Mouse (Mus musculus) heart, embryonic 11.5 days (tissue): ENCODE measurements around the gene Zfp423. TPM values are rescaled to one million over a fixed set of nuclear protein-coding genes. Genes with fewer than 3 reads are reported as not detected.

Experiments
- ATAC-seq: fragments of 200-750 bp; cut with Nextera tagmentation; replicated peaks from 2 replicates; pipeline ENCODE4 v1.8.0; 2017; ENCODE audit warnings: moderate library complexity; ENCODE audit not compliant: insufficient number of reproducible peaks, low FRiP score, low TSS enrichment
- H3K27ac ChIP-seq: fragments of 300-500 bp; sonication (generic); 2 replicates; pipeline ENCODE4 v1.5.1; 2014; ENCODE audit warnings: mild to moderate bottlenecking, low read depth, low read length
- H3K27me3 ChIP-seq: fragments of 300-500 bp; sonication (generic); 2 replicates; pipeline ENCODE4 v1.6.1; 2014; ENCODE audit warnings: mild to moderate bottlenecking, low read length, mixed read lengths; ENCODE audit not compliant: control insufficient read depth, insufficient read depth
- H3K36me3 ChIP-seq: fragments of 300-500 bp; sonication (generic); 2 replicates; pipeline ENCODE4 v1.6.1; 2014; ENCODE audit warnings: mild to moderate bottlenecking, low read length, moderate library complexity, mixed read lengths; ENCODE audit not compliant: control insufficient read depth, insufficient read depth
- H3K4me1 ChIP-seq: fragments of 300-500 bp; sonication (generic); 2 replicates; pipeline ENCODE4 v1.6.1; 2014; ENCODE audit warnings: low read length; ENCODE audit not compliant: control insufficient read depth, insufficient read depth
- H3K4me2 ChIP-seq: fragments of 300-500 bp; sonication (generic); 2 replicates; pipeline ENCODE4 v1.6.1; 2014; ENCODE audit warnings: mild to moderate bottlenecking, moderate library complexity
- H3K4me3 ChIP-seq: fragments of 300-500 bp; sonication (generic); 2 replicates; pipeline ENCODE4 v1.5.1; 2014; ENCODE audit warnings: low read depth, low read length
- H3K9ac ChIP-seq: fragments of 300-500 bp; sonication (generic); 2 replicates; pipeline ENCODE4 v1.6.1; 2014; ENCODE audit warnings: mild to moderate bottlenecking, low read depth, low read length, moderate library complexity
- H3K9me3 ChIP-seq: fragments of 300-500 bp; sonication (generic); replicated peaks from 2 replicates; pipeline ENCODE4 v1.6.1; 2016; ENCODE audit warnings: low read length; ENCODE audit not compliant: control insufficient read depth
- WGBS: fragments of 180-500 bp; shearing (Covaris S2); extraction: QIAGEN DNeasy Blood & Tissue Kit; methylation state at CpG from one replicate; pipeline ENCODE4 v1.1.7; 2014; ENCODE audit not compliant: insufficient replicate concordance; 5-methylcytosine and 5-hydroxymethylcytosine counted together
- polyA plus RNA-seq: library from polyadenylated mRNA; unstranded; fragments of >200 nt; fragmentation: Nextera tagmentation; extraction: Ambion mirVana; gene quantifications from 2 replicates; pipeline ENCODE4 v1.2.1, GENCODE M21; 2014

Gene Zfp423
- polyA plus RNA-seq, 1 experiment from 2014 or later, result 8.2 TPM

DNA sequence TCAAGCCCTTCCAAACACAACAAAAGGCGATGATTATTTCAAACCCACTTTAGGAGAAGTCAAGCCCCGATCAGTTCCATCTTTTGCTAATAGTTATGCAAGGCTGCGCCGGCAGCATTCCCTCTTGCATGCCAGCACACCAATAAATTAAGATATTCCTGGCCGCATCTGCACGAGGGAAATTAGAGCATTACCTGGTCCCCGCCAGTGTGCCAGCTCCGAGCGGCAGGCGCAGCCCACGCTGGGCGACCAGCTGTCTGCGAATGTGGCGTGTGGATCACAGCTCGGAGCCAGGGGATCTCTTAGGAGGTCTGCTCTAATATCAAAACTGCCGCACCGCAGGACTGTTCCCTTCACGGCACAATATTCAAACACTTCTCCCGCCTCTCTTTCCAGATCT lies 217.4 kb downstream of the Zfp423 start:
- no peak overlapping the region for H3K4me2 ChIP-seq
- H3K27ac ChIP-seq, result no peak overlapping the region
- H3K4me3 ChIP-seq, result no peak overlapping the region
- no peak for ATAC-seq
- H3K9ac ChIP-seq, result no peak overlapping the region
- H3K4me1 ChIP-seq, result peaks cover 8% of the 10 kb centered on the region; the same call in 1 of the 2 replicates
- H3K36me3 ChIP-seq, result no peaks in the 10 kb centered on the region
- H3K9me3 ChIP-seq, result no peaks in the 10 kb centered on the region
- no peaks in the 10 kb centered on the region for H3K27me3 ChIP-seq
- WGBS, result 89% methylated on average over 19 of the region's 19 CpGs

DNA sequence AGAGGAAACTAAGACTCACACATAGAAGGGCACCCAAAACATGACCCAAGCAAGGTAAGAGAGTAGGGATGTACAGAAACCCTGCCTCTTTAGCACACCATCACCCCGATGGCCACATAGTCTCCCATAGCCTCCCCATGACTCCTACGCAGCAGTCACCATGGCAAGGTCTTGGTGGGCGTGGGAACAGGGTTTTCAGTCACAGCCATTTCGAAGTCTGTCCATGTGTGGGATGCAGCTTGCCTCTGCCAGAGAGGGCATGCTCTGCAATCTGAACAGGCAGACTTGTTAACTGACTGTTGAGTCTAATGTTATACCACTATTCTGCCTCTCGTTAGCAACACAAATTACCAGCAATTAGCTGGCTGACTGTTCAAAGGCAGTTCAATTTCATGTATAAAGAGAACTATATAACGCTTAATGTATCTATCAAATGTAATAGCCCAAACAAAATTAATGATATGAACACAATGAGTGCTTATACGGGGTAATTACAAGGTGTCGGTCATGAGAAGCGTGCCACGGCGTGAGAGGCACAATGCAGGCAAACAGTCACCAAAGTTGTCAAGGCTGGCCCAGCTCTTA lies 218.4 kb downstream of the Zfp423 start:
- no peak overlapping the region for H3K9ac ChIP-seq
- H3K4me3 ChIP-seq, result no peak overlapping the region
- ATAC-seq, result no peak
- H3K27me3 ChIP-seq, result no peaks in the 10 kb centered on the region
- 93% methylated on average over 11 of the region's 11 CpGs for WGBS
- no peaks in the 10 kb centered on the region for H3K36me3 ChIP-seq
- no peak overlapping the region for H3K27ac ChIP-seq
- no peaks in the 10 kb centered on the region for H3K9me3 ChIP-seq
- H3K4me1 ChIP-seq, result peaks cover 5% of the 10 kb centered on the region; the same call in 1 of the 2 replicates
- no peak overlapping the region for H3K4me2 ChIP-seq

DNA sequence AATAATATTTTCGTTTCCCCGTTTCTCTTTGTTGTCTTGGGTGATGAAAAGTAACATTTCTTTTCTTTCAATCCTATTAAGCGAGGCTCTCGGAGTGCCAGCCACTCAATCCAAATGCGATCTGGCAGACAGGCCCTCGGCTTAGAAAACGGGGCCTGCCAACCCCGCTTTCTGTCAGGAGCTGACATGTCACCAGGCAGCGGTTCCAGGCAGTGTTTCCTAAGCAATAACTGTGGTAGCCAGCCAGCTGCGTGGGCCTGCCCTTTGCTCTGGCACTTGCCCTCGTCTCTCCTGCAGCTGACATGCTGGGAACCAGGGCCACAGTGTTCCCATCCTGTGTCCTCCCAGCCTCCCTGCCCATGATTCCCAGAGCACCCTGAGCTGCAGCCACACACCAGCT lies 221.5 kb downstream of the Zfp423 start:
- no peaks in the 10 kb centered on the region for H3K27me3 ChIP-seq
- H3K4me2 ChIP-seq, result no peak overlapping the region
- ATAC-seq, result no peak
- H3K27ac ChIP-seq, result no peak overlapping the region
- peaks cover 14% of the 10 kb centered on the region for H3K4me1 ChIP-seq
- no peaks in the 10 kb centered on the region for H3K9me3 ChIP-seq
- 73% methylated on average over 11 of the region's 11 CpGs for WGBS
- H3K9ac ChIP-seq, result no peak overlapping the region
- no peaks in the 10 kb centered on the region for H3K36me3 ChIP-seq
- no peak overlapping the region for H3K4me3 ChIP-seq

DNA sequence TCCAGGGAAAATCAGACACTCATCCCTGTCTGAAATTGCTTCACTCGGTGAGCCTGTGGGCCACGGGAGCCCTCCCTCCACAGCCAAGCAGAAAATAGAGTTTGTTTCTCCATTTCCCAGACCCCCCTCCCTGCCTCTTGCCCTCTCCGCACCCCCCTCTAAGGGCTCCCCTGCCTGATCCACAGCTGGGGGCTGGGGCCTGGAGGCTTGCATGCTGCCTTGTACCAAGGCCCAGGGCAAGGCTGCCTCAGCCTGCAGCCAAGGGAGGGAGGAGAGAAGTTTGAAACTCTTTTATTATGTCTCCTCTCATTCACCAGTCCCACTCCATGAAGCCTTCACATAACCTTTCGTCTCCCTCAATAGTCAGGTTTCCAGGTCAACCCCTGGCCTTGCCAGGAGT lies 224.5 kb downstream of the Zfp423 start:
- H3K9me3 ChIP-seq, result no peaks in the 10 kb centered on the region
- no peaks in the 10 kb centered on the region for H3K27me3 ChIP-seq
- H3K36me3 ChIP-seq, result no peaks in the 10 kb centered on the region
- 0 out of 2 replicates have a peak, but pooled peaks have one; percentile 55 for ATAC-seq
- no peak overlapping the region for H3K27ac ChIP-seq
- H3K4me2 ChIP-seq, result no peak overlapping the region
- WGBS, result 70% methylated on average over 4 of the region's 4 CpGs
- H3K4me3 ChIP-seq, result no peak overlapping the region
- H3K4me1 ChIP-seq, result peaks cover 14% of the 10 kb centered on the region
- 0 out of 2 replicates have a peak overlapping the region, but pooled peaks have one; percentile 4 for H3K9ac ChIP-seq

DNA sequence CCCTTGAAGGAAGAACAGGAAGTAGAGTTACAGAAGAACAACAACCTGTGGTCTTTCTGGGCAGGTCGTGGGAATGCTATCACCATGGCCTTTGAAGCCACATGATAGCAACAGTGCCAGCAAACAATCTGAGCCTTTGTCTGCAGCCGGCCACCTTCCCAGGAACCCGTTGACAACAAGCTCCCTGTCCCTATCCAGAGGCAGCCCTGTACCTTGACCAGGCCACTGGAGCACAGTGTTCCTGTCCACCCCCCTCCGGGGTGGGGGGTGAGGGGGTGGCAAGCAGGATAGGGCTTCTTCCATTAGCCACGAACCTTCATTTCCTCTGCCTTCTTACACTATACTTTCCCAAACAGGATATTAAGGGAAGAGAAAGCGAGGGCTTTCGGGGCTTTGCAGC lies 224.9 kb downstream of the Zfp423 start:
- ATAC-seq, result 0 out of 2 replicates have a peak, but pooled peaks have one; percentile 49
- Histone ChIP-seq H3K27ac (no peak overlapping the region), H3K36me3 (no peaks in the 10 kb centered on the region), H3K4me3 (no peak overlapping the region), H3K4me2 (no peak overlapping the region), H3K4me1 (peaks cover 14% of the 10 kb centered on the region), H3K9ac (no peak overlapping the region), H3K27me3 (no peaks in the 10 kb centered on the region), H3K9me3 (no peaks in the 10 kb centered on the region)
- WGBS, result 42% methylated on average over 7 of the region's 7 CpGs

DNA sequence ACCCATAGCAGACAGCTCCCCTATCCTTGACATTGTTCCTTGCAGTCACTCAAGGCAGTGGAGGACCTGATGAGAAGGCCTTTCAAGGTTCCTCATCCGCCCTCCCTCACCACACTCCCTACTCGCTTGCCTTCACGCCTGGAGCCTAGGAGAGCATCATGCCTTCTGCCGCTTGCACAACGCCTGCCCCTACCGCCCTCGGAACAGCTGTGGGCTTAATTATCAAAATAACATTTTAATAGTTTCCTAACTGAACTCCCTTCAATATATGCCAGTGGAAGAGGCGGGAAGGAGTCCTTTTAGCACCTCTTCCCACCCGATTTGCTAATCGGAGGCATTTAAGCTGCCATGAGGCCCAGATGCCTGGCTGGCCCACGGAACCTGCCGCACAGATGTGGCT lies 228.3 kb downstream of the Zfp423 start:
- 88% methylated on average over 12 of the region's 12 CpGs for WGBS
- Histone ChIP-seq H3K27me3 (no peaks in the 10 kb centered on the region), H3K36me3 (no peaks in the 10 kb centered on the region), H3K9me3 (no peaks in the 10 kb centered on the region), H3K4me2 (no peak overlapping the region), H3K4me1 (peaks cover 21% of the 10 kb centered on the region), H3K27ac (no peak overlapping the region), H3K9ac (no peak overlapping the region), H3K4me3 (no peak overlapping the region)
- ATAC-seq, result no peak

DNA sequence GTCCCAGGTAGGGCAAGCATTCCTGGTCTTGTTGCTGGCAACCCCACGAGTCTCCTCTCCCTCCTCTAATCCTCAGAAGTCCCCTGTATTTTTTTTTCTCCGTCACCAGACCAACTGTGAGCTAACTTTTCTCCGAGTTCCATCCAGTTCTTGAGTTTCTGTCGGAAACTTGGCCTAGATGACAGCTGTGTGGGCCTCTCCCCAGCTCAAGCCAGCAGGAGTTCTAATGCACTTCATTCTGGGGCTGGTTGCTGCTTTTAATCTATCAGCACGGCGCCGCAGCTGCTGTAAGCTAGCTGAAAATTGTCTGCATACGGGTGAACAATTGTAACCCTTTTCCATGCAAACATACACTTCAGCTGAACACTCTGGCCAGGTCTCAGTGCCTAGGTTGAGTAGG lies 236.4 kb downstream of the Zfp423 start:
- H3K4me1 ChIP-seq, result peaks cover 3% of the 10 kb centered on the region; the same call in 1 of the 2 replicates
- H3K27me3 ChIP-seq, result no peaks in the 10 kb centered on the region
- H3K9me3 ChIP-seq, result no peaks in the 10 kb centered on the region
- no peak overlapping the region for H3K27ac ChIP-seq
- H3K36me3 ChIP-seq, result no peaks in the 10 kb centered on the region
- H3K4me2 ChIP-seq, result no peak overlapping the region
- WGBS, result 53% methylated on average over 8 of the region's 8 CpGs
- H3K9ac ChIP-seq, result no peak overlapping the region
- no peak overlapping the region for H3K4me3 ChIP-seq
- no peak for ATAC-seq

DNA sequence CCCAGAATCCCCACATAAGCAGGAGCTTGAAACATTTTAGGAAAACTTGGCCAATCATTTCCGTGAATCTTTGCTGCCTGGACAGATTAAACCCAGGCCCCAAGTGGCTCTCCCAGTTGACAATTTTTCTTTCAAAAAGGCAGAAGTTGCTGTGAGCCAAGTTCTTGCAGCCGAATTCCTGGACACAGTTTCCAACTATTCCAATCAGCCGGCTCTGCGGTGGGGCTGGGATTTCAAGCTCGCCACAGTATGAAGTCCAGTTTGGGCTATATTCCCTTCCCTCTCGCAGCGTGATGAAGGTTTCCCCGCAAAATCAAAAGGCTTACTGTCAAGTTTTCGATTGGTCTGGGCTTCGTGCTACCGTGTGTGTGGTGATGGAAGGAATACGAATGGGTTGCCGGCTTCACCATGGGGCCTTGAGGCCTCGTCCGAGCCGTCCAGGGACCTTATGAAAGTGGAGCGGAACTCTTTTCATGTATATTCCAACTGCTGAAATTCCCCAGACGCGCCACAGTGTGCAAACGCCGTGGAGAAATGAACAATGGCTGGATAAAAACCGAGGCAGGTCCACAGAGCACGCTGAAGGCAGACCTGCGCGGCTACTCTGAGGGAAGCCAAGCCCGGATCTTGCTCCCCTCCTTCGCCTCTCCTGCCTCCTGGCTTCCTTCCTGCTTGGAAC lies 240.1 kb downstream of the Zfp423 start:
- 73% methylated on average over 27 of the region's 27 CpGs for WGBS
- Histone ChIP-seq H3K4me2 (no peak overlapping the region), H3K4me3 (no peak overlapping the region), H3K27ac (no peak overlapping the region), H3K27me3 (no peaks in the 10 kb centered on the region), H3K4me1 (0 out of 2 replicates have a peak, but pooled peaks cover 5% of the 10 kb centered on the region), H3K36me3 (no peaks in the 10 kb centered on the region), H3K9me3 (no peaks in the 10 kb centered on the region), H3K9ac (no peak overlapping the region)
- no peak for ATAC-seq

DNA sequence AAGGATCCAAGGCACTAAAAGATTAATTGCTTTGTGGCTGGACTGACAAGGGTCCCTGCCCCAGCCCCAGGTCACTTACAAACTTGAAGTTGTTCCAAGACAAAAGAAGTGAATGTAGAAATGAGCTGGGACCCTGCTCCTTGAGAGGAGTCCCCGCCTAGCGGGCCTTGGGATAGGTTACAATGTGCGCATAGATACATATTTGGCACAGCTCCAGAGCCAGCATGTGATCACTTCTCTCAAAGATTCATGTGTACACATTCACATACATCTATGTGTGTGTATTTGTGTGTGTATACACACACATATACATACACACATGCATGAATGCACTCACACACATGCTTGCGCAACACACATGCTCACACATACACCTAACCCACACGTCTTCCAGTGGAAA lies 241.9 kb downstream of the Zfp423 start:
- Histone ChIP-seq H3K27me3 (no peaks in the 10 kb centered on the region), H3K9ac (no peak overlapping the region), H3K4me1 (0 out of 2 replicates have a peak, but pooled peaks cover 5% of the 10 kb centered on the region), H3K36me3 (no peaks in the 10 kb centered on the region), H3K27ac (no peak overlapping the region), H3K9me3 (no peaks in the 10 kb centered on the region), H3K4me3 (no peak overlapping the region), H3K4me2 (no peak overlapping the region)
- WGBS, result 89% methylated on average over 5 of the region's 5 CpGs
- no peak for ATAC-seq
